Mouse (Mus musculus) T-helper 1 cell (primary cell): ENCODE measurements around the gene Ppargc1a.

ENCODE experiments used
- in situ Hi-C: fragments of 300-600 bp; cut with MboI, MseI; formaldehyde crosslinking; loops from one replicate; pipeline ENCODE4 v1.15.1; 2025; ENCODE audit warnings: high pct_unique_total_duplicates

Gene Ppargc1a

GRCm38 (mm10) chr5:51426406-51426805 is 141.1 kb downstream of the Ppargc1a start:
- in situ Hi-C loops, result no loop called here

GRCm38 (mm10) chr5:51416377-51416776 is 151.1 kb downstream of the Ppargc1a start:
- in situ Hi-C loops, result no loop called here

- in situ Hi-C loops, result no loop called here
Measured at GRCm38 (mm10) chr5:51415456-51415855, 152.1 kb downstream of the Ppargc1a start.

GRCm38 (mm10) chr5:51412303-51413117 is 155.0 kb downstream of the Ppargc1a start:
- in situ Hi-C loops, result no loop called here

GRCm38 (mm10) chr5:51410006-51410405 is 157.5 kb downstream of the Ppargc1a start:
- in situ Hi-C loops, result no loop called here

GRCm38 (mm10) chr5:51406406-51406805 is 161.1 kb downstream of the Ppargc1a start:
- in situ Hi-C loops, result no loop called here
